Mouse (Mus musculus) brain, embryonic 14.5 days (tissue): Measurements from ENCODE around the gene Trpv2. TPM values are rescaled to one million over a fixed set of nuclear protein-coding genes. Genes with fewer than 3 reads are reported as not detected.
A peak's percentile ranks its signal among the peaks of the same experiment; 100 is the strongest.

Experiments used
- DNase-seq: peaks from one replicate; pipeline ENCODE4 v3.0.0-alpha.2; 2011; ENCODE audit warnings: low read depth
- CTCF ChIP-seq: fragments of 200-500 bp; IDR thresholded peaks from 2 replicates; pipeline ENCODE4 v1.5.1; 2012; ENCODE audit warnings: inconsistent platforms, mild to moderate bottlenecking, moderate library complexity, borderline replicate concordance; ENCODE audit not compliant: insufficient read depth, insufficient read length; ENCODE audit errors: extremely low read depth
- POLR2A ChIP-seq: fragments of 200-500 bp; IDR thresholded peaks from 2 replicates; pipeline ENCODE4 v1.6.1; 2012; ENCODE audit warnings: mild to moderate bottlenecking, inconsistent platforms, borderline replicate concordance; ENCODE audit not compliant: poor library complexity, insufficient read depth, insufficient read length, severe bottlenecking; ENCODE audit errors: extremely low read depth
- polyA plus RNA-seq: library from polyadenylated mRNA; depleted of rRNA; stranded (reverse); fragments of >200 nt; gene quantifications from 2 replicates; pipeline ENCODE4 v1.2.3, GENCODE M21; 2012; rRNA removed

Trpv2 gene
- 20.5 and 26.3 TPM in 2 replicates for polyA plus RNA-seq

- TF ChIP-seq CTCF: no peak
- no peak for TF ChIP-seq POLR2A
- DNase-seq: no peak
These were observed at the start of gene Trpv2 for GRCm38 (mm10) chr11:62573959-62574702. Trpv2 (plus strand) TSS chr11:62574486.

GRCm38 (mm10) chr11:62537089-62537488 is 37.2 kb upstream of the Trpv2 start:
- TF ChIP-seq CTCF (no peak), POLR2A (no peak)
- no peak for DNase-seq

DNA sequence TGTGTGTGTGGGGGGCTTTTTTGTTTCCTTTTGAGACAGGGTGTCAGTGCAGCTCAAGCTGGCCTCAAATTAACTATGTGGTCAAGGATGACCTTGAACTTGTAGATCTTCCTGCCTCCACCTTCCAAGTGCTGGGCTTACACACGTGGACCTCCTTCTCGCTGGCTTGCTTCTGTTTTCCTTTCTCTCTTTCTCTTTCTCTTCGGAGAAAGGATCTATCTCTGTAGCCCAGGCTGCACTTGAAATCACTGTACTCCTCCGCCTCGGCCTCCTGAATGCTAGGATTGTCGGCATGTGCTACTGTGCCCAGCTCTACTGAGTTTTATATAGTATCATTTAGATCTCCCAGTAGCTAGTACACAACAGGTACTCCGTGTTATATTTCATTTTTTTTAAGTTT is 36.7 kb upstream of the Trpv2 start:
- TF ChIP-seq POLR2A (no peak), CTCF (no peak)
- DNase-seq: peak; percentile 74

DNA sequence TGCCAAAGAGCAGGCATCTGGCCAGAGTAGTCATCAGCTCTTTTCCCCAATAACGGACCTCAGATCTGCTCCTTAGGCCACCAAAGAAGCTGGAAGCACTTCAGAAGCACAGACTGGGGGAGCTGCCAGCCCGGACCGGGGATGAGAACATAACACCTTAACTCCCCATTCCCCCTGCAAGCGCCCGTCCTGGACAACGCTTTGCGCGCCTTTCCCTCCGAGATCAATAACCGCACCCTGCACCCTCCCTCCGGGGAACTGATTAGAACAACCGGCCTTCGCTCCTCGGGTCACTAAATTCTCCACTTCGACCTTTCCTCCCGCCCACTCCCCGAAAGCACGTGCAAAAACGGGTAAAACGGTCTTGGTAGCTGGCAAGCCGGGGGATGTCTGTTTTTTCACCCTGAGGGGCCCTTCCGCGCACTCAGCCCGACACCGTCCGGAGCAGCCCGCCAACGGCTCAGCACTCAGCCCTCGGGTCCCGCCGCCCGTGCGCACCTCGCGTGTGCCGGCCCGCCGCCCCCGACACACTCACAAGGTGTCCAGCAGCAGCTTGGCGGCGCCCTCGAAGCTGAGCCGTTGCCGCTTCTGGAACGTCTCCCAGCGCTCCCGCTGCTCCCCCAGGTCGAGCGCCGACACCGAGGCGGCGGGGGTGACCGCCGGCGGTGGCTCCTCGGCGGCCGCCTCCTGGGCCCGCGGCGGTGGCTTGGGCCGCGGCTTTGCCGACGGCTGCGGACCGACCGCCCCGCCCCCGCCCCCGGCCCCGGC is 35.8 kb upstream of the Trpv2 start:
- DNase-seq: peak; percentile 75
- TF ChIP-seq CTCF (no peak), POLR2A (no peak)

- DNase-seq: peak; percentile 88
- no peak for TF ChIP-seq CTCF
- TF ChIP-seq POLR2A: peak; percentile 91
These were observed 35.0 kb upstream of the Trpv2 start, which contains the start of gene Cenpv for GRCm38 (mm10) chr11:62539089-62539890. Cenpv (minus strand) TSS chr11:62539261.

GRCm38 (mm10) chr11:62540167-62540566 is 34.1 kb upstream of the Trpv2 start:
- TF ChIP-seq CTCF (no peak), POLR2A (no peak)

DNA sequence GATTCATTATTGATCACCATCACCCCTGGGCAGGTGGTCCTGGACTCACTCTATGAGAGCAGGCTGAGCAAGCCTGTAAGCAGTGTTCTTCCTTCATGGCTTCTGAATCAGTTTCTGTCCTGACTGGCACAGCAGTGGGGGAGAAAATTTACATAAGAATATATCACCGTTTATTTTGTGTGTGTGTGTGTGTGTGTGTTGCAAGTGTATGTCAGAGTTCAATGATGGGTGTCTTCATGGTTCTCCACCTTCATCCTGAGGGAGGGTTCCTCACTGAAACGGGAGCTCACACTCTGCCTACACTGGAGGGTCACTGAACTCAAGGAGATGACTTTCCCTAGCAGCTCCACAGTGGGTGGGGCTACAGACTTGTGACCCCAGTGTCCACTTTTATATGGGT is 33.3 kb upstream of the Trpv2 start:
- TF ChIP-seq POLR2A (no peak), CTCF (no peak)
- DNase-seq: no peak

More at GRCm38 (mm10) chr11:62540167-62540566, 34.1 kb upstream of the Trpv2 start:
- DNase-seq: no peak

DNA sequence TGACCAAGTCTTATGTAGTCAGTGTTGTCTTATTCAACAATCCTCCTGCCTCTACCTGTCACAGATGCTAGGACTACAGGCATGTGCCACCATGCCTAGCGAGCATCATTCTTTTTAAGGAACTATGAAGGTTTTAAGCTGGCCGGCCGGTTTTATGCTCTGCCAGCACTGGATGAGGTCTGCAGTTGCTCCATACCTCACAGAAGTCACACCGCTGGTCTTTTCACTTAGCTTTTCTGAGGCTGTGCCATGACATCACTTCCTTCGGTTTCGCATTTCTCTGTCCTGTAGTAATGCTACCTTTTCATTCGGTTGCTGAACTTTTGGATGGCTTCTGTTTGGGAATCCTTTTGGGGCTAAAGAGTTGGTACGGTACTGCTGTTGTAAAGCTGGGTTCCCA is 32.7 kb upstream of the Trpv2 start:
- TF ChIP-seq CTCF (no peak), POLR2A (no peak)
- DNase-seq: no peak

DNA sequence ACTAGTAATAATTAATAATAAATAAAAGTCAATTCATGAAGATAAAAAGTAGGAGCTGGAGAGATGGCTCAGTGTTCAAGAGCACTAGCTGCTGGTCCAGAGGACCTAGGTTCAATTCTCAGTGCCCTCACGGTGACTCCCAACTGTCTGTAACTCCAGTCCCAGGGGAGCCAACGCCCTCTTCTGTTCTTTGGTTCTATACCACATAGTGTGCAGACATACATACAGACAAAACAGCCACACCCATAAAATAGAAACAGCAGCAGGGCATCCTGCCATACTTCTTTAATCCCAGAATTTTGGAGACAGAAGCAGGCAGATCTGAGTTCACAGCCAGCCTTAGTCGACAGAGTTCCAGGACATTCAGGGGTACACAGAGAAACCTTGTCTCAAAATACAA is 30.3 kb upstream of the Trpv2 start:
- TF ChIP-seq CTCF (no peak), POLR2A (no peak)
- no peak for DNase-seq

DNA sequence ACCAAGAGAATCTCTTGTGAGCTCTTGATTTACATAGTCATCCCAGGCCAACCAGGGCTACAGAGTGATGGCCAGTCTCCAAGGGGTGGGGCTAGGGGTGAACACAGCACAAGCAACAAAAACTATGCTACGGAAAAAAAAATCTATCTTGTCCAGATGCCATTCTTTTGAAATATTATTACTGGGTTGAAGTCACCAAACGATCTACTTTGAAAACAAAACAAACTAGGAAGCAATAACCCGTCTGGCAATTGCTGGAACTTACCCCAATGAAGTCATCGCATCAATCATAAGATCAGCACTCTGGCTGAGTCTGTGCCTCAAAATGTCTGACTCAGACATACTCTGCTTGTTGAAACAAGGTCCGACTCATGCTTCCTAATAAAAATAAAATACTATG is 24.5 kb upstream of the Trpv2 start:
- no peak for TF ChIP-seq POLR2A
- TF ChIP-seq CTCF: no peak
- peak; percentile 80 for DNase-seq

- TF ChIP-seq POLR2A (no peak), CTCF (no peak)
- DNase-seq: peak; percentile 85
These were observed 24.0 kb upstream of the Trpv2 start for GRCm38 (mm10) chr11:62550227-62550685.
